Mouse (Mus musculus) left cerebral cortex, adult 18-20 months (tissue): ENCODE data around the gene Slc9b1. TPM values are rescaled to one million over a fixed set of nuclear protein-coding genes. Genes with fewer than 3 reads are reported as not detected.
A peak's percentile ranks its signal among the peaks of the same experiment; 100 is the strongest.

ENCODE experiments used
- DNase-seq, 2 experiments: peaks; one replicate each; pipeline ENCODE4 v3.0.0; 2021 to 2022; ENCODE audit warnings: low spot score in 2 of 2, mixed read lengths in 1 of 2
- long read RNA-seq, 2 experiments: library from polyadenylated mRNA; stranded (forward); transcript quantifications; one replicate each; pipeline ENCODE4 v2.0.0; 2021
- total RNA-seq, 2 experiments: library from RNA; stranded (reverse); gene quantifications; 2 replicates each; pipeline ENCODE4 v1.2.3; 2021

Gene Slc9b1
- total RNA-seq, result 1 to 10 TPM in 1 of 2 experiments, under 1 TPM in 1; 0.21 to 1.3 TPM
- long read RNA-seq, experiment 1, partial matches to known transcripts, result 0 of 1 reads
- long read RNA-seq, experiment 1, other reads (novel, unspliced or antisense), result 1 of 1 reads
- long read RNA-seq, experiment 2, partial matches to known transcripts, result 0 of 1 reads
- long read RNA-seq, experiment 2, other reads (novel, unspliced or antisense), result 0 of 1 reads

DNA sequence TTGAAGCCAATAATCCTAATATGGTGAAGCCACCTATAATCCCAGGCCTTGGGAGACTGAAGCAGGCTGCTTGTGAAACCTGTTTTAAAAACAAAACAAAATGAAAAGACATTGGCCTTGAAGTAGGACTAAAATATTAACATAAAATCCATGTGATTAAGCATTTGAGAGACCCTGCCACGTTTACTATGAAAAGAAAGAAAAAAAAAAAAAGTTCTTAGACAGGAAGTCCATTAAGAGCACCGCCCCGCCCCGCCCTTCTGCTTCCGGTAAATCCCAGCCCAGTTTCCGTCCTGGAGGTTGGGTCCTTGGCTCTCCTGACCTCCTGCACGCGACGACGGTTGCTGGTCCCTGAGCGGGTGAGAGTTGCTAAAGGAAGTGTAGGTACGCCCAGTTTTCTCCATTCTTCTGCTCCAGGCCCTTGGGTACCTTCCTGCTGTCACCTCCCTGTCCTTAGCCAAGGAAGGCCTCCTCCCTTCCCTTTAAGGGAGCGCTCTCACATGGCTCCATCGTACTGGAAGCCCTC lies at the start of gene Slc9b1:
TSS of gene Slc9b1 (plus strand) at position 291 of the 526 bp plus-strand sequence.
- no peak for DNase-seq

DNA sequence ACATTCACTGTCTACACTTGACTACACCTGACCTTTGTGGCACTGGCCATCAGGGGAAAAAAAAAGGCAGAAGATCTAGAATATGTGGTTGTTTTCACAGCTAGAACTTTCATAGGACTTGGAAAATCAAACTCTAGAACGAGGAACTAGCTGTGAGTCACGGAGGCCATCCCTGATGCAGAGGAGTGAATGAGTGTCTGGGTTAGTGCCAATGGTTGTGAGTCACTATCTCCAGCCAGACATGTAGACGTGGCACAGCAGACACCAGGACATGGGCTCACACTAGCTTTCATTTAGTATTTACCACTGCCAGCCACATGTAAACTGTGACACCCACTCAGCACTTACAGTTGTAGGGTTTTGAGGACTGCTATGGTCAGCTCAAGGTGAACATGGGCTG lies 49.3 kb upstream of the Slc9b1 start:
- peak; percentile 47 to 48 for DNase-seq

DNA sequence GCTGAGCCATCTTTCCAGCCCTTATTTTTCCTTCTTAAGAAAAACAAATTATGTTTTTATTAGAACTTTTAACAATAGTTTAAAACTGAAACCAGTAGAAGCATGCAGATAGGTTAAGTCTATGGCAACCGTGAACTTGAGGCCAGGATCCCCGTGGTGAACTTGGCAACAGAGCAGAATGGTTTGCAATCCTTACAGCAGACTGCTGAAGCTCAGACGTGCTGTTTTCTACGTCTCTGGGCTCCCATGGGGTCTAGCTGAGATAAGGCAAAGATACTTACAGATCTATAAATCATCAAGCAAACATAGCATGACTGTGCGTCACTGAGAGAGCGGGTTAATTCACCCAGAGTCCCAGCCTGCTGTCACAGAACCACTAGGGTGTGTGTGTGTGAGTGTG lies 47.7 kb upstream of the Slc9b1 start:
- no peak for DNase-seq

DNA sequence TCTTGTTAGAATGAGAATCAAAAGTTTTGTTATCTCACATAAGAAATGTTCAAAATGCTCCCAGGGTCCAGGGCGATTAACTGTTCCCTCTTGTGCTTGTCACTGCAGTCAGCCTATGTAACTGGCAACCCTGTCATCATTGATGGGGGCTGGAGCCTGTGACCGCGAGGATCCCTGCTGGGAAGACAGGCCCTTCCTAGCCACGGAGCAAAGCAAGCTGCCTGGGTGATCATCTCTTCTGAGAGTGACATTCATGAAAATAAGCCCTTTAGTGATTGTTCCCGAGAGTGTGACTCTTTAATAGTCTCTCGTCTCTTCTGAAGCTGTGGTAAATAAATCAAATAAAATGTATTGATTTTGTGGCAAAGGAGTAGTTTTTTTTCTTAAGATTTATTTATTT lies 43.8 kb upstream of the Slc9b1 start:
- DNase-seq, result no peak

DNA sequence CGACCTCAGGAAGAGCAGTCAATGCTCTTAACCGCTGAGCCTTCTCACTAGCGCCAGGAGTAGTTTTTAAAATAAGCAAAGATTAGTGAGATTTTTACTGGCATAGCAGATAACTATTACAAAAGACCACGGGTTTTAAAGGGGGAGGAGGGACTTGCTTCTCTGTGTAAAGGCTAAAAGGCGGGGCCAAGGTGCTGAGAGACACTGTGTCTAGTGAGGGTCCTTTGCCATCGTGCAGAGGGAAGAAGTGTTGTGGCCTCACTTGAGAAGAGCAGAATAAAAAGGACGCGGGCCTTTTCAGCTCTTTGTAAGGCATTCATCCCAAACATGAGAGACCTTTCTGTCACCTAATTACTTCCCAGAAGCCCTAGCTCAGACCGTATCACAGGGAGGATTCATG lies 43.3 kb upstream of the Slc9b1 start:
- no peak for DNase-seq

DNA sequence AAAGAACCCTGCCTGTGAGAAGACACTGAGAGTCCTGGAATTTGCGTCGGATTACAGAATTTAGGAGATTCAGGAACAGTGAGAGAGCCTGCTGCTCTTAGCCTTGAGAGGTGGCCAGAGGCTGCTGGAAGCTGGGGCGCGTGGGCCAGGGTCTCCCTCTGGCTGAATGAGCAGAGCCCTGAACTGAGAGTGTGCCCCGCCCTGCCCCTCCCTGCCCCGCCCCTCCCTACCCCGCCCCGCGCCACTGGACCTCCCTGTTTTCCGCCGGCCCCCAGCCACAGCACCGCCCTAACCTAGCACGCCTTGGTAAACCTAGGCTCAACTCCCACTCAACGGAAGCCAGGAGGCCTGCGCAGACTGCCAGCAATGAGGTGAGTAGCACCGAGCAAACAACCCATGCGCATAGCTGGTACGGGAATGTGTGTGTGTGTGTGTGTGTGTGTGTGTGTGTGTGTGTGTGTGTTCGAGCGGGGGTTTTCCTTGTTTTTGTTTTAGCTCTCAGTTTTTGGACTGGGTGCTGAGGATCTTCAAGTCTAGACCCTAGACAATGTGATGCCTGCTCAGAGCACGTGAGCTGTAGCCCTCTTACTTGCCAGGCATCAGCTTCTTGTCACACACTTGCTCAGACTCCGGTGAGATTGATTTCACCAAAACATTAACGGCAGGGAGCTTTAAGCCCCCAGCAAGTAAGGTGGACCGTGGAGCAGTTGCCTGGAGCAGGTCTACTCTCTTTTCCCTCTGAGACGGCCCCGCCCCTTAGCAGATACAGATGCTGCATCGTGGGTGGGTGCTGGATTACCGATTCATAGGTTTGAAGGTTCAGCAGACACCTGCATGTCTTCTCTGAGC lies 40.2 kb upstream of the Slc9b1 start, which contains the start of gene Slc9b2:
TSS of gene Slc9b2 (plus strand) at position 290 of the 849 bp plus-strand sequence.
- DNase-seq, result peak; percentile 25 to 31

DNA sequence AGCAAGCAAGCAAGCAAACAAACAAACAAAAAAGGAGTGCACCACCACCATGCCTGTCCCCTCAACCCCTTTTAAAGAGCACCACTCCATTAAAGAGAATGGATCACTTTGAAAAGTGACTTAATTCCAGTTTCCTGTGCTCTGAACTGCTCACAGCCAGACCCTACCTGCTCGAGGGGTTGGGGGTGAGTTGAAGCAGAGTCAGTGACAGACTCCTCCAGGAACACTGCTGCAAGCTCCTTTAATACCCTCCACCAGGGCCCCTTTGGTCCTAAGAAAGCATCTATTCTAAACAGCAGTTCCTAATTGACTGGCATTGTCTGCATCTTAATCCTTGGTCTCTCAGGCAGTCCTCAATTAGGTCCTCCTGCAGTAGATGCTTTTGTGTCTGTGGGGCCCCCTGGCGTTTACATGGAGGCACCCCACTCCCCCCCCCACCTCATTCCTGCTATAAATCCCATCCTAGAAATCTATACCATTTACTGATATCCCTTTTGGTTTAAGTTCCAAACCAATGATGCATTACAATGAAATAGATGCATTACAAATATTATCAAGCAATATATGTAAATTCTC lies 34.8 kb upstream of the Slc9b1 start:
- no peak for DNase-seq

DNA sequence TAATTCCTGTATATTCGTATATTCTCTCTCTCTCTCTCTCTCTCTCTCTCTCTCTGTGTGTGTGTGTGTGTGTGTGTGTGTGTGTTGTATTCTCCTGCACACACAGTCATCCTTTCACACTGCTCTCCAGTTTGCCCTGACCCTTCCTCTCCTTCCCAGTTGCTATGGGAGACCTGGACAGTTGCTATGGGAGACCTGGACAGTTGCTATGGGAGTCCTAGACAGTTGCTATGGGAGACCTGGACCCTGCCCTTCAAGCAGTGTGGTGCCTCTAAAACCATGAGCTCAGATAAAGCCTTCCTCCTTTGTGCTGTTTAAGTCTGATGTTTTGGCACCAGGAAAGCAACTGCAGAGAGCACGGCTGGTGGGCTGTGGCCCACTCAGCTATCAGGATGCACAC lies 34.1 kb upstream of the Slc9b1 start:
- DNase-seq, result no peak

DNA sequence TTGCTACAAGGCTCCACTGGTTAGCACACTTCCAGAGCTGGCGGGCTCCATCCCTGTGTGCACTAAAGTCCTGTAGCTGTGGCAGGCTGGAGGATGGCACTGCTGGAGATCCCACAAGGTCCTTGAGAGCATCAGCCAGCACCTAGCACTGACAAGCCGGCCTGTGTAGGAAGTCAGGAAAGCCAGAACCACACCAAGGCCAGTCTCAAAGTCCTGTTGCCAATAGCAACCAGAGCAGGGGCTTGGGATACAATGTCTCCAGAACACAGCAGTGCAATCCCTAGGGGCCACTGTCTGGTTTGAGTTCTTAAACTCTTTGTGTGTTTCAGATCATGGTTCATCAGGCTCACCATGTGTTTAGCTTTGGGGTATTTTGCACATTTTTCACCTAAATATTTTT lies 33.0 kb upstream of the Slc9b1 start:
- DNase-seq, result no peak

DNA sequence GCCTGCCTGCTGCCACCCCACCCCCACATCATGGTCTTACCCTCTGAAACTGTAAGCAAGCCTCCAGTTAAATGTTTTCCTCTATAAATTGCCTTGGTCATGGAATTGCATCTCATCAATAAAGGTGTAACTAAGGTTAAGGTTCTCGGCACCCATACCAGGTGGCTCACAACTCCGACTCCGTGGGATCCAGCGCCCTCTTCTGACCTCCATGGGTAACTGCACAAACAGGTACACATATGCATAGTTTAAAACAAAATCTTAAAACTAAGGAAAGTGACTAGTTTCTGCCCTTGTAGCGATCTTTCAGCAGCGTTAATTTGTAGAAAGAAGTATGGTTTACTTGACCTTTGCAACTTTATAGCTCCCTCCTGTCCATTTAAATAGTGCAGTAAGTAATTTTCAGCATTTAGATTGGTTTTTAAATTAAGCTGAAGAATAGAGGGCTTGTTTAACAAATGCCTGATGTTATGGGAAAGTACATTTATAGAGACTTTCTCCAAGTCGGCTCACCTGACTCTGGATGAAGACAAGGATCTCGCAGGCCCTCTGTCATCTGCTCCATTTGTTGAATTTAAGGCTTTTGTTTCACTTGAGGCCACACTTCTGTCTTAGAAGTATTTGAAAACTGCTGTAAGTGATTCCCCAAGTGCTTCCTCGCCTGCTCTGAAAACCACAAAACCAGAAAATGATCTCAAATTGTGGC lies 32.0 kb upstream of the Slc9b1 start:
- DNase-seq, result no peak

DNA sequence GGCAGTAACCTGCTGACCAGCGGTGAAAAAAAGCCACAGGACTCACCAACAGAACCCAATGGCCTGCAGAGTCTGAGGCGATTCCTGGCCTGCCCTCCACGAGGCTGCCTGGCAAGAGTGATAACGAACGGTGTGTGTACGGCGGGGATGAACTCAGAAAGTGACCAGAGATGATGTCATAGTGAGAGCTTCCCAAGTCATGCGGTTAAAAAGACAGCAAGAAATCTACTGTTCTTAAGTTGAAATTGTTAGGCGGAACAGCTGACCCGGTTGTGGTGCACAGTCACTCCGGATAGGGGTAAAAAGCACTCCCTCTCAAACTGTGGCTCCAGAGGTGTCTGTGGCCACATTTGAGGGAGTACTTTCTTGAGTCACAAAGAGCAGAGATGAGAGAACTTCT lies 29.5 kb upstream of the Slc9b1 start:
- DNase-seq, result no peak

DNA sequence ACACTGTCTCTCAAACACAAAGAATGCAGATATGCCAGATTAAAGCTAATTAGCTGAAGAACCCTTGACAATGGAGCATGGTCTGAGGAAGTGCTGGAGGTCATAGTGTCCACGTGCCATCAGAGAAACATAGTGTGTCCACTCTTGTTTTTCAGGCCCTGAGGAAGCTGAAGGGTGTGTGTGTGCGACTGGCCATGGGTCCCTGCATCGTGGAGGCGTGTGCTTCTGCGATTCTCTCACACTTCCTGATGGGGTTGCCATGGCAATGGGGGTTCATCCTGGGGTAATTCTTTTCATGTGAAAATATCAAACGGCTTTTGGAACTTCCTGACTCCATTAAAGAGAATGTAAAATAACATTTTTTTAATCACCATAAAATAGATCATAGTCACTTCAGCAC lies 23.5 kb upstream of the Slc9b1 start:
- no peak for DNase-seq

DNA sequence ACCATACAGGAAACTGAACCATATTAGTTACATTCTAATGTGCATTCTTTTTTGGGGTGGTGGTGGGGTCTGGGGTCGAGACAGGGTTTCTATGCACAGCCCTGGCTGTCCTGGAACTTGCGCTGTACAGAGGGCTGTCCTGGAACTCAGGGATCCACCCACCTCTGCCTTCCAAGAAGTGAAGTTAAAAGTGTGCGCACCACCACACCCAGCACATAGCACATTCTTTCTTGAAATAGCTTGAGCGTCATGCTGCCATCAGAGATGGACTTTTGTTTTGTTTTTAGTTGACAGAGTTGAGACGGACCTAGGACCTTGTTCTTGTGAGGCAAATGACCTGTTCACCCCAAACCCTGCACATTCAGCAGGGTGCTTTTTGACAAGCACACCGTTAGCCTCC lies 20.7 kb upstream of the Slc9b1 start:
- DNase-seq, result no peak

DNA sequence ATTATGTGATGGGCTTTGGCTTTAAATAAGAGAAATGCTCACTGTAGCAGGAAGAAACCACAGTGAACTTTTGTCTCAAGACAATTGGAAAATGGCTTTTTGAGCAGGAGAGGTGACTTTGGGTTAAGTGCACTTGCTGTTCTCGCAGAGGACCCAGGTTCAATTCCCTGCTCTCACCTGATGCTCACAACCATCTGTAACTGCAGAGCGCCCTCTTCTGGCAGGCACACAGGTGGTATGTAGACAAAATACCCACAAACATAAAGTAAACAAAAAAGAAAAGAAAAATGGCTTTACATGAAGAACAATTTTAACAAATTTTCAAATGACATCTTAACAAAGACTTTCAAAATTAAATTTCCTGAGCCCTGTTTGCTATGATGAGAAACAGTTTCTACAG lies 20.2 kb upstream of the Slc9b1 start:
- DNase-seq, result no peak

DNA sequence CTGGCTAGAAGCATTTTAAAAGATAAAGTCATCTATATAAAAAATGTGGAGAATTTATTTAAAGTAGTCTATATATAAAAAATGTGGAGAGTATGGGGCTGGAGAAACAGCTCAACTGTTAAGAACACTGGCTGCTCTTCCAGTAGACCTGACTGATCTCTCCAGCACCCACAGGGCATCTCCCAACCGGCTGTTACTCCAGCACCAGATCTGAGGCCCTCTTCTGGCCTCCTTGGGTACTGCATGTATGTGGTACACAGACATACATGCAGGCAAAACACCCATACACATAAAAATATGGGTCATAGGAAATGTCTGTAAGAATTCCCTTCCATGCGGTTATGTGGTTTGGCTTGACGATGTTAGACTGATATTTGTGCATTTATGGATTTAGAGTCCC lies 19.3 kb upstream of the Slc9b1 start:
- peak in 1 of 2 experiments; percentile 29 for DNase-seq

DNA sequence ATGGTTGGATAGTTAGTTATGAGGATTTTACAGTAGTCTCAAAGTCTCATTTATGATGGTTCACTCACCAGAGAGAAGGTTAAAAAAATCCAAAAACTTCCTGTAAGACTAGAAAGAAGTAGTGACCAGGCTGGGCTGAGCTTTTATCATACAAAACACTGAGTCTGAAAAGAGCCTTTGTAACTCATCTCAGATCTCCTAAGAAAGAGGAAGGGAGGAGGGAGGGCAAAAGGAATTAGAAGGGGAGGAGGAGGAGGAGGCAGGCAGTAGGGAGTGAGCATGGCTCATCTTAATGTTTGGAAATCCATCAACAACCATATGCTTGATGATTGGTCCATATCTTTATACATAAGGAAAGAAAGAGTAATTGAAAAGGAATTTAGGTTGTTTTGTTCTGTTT lies 15.1 kb upstream of the Slc9b1 start:
- no peak for DNase-seq

DNA sequence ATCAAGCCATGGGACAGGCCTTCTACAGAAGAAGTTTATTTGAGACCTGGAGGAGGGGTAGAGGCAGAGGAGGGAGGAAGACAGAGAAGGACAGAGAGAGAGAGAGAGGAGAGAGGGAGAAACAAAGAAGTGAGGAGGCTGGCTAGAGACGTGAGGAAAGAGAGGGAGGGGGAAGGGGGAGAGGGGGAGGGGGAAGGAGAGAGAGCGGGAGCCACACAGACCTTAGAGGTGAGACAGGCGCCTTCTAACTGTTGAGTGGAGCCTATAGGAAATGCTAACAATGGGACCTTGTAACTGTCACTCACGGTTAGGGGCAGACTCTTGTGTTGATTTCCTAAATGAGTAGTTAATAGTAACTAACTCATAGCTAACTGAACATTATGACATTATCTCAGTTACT lies 14.1 kb upstream of the Slc9b1 start:
- no peak for DNase-seq

DNA sequence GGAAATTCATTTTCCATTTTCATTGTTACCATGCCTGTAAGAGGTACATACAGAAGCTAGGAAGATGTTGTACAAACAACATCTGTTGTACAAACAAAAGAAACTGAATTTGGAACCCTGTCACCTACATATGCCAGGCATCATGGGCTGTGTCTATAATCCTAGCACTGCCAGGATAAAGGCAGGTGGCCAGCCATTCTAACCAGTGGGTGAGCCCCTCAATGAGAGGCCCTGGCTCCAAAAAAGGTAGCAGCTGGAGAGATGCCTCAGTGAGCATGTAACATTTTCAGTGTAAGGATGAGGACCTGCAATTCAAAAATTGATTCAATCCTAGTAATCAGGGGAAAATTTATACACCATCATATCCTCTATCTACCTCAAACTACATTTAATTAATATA lies 1.2 kb downstream of the Slc9b1 start:
- no peak for DNase-seq

DNA sequence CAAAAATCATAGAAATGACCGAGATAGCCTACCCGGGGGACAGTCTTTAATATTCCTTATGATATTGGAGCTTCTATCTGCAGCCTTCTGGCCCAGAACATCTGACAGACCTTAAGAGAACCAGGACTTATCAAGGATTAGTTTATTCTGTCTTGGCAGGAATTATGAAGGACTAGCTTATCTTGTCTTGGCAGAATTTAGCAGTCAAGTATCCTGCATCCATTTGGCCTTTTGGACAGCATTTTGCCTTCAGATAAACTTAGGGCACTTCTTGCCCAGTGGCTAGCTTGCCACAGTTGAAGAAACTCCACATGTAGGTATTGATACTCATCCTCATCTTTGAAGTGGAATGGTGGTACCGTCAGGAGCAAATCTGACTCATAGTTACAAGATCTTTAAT lies 4.0 kb downstream of the Slc9b1 start:
- DNase-seq, result no peak

DNA sequence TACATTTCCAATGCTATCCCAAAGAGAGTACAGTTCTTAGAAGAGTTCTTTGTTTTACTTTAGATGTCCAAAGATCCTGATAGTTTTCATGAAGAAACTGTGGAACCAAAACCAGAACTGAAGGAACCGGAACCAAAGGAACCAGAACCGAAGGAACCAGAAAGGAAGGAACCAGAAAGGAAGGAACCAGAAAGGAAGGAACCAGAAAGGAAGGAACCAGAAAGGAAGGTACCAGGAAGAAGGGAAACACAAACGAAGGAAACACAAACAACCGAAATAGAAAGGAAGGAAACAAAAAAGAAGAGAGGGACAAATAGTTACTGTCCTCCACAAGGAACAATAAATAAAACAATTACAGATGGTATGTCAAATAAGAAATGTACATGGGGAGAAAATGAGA lies 9.6 kb downstream of the Slc9b1 start:
- DNase-seq, result no peak

DNA sequence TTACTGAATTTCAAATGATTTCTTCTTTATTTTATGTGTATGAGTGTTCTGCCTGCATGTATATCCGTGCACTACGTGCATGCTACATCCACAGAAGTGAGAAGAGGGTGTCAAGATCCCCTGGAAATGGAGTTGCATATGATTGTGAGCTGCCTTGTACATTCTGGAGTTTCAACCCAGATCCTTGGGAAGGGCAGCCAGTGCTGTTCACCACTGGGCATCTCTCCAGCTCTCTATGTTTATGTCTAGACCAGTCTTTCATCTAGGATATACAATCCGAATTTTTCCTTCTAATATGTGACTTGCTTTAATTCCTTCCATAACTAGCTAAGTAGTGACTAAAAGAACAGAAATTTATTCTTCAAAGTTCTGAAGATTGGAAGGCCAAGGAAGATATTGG lies 28.0 kb downstream of the Slc9b1 start:
- no peak for DNase-seq

DNA sequence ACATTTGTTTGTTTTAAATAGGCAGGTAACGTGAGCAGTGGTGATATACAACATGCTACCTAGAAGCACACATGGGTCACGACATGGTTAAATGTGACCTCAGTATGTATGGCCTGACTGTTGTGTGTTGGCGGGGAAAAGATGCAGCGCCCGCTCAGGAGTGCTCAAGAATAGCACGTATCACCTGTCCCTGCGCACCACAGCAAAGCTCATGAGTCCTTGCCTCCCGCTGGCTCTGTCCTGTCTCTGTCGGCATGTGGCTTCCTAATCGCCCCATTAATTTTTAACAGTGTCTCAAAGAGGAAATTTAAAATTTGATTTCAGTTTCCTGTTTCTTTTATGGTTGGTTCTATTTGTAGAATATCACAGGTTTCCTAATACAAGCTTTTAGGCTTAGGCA lies 29.6 kb downstream of the Slc9b1 start:
- DNase-seq, result no peak
